Mouse (Mus musculus) right cerebral cortex, postnatal 14 days (tissue): ENCODE measurements around the gene Hif3a.

Experiments
- DNase-seq: peaks from one replicate; pipeline ENCODE4 v3.0.0; 2022

The Hif3a gene

GRCm38 (mm10) chr7:17022176-17022575, 40.1 kb downstream of the Hif3a start:
- DNase-seq = no peak

- no peak for DNase-seq
These were observed 42.6 kb downstream of the Hif3a start for GRCm38 (mm10) chr7:17019426-17020166.

GRCm38 (mm10) chr7:17017921-17018320, 44.3 kb downstream of the Hif3a start:
- DNase-seq = no peak

GRCm38 (mm10) chr7:17017036-17017435, 45.2 kb downstream of the Hif3a start:
- DNase-seq = peak; percentile 94

GRCm38 (mm10) chr7:17015381-17015780, 46.8 kb downstream of the Hif3a start:
- DNase-seq = no peak

- no peak for DNase-seq
These were observed 50.2 kb downstream of the Hif3a start for GRCm38 (mm10) chr7:17011909-17012590.

DNA sequence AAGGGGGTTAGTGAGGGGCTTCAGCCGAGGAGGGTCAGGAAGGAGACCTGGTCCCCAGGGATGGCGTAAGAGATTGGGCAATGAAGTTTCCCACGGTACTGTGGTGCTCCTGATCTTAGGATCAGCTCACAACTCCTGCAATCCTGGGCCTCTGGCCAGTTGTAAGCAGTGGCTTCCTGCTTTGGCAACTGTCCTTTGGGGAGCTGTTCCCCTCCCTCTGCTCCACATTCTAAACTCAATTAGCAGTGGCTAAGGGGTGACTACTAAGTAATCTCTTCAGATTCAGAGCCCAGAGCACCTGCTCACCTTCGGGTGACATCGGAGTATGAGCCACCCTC, 52.2 kb downstream of the Hif3a start:
- DNase-seq = no peak

GRCm38 (mm10) chr7:17009326-17010009, 52.8 kb downstream of the Hif3a start:
- DNase-seq = no peak

GRCm38 (mm10) chr7:17007300-17007699, 54.9 kb downstream of the Hif3a start:
- DNase-seq = no peak

- no peak for DNase-seq
These were observed 57.5 kb downstream of the Hif3a start for GRCm38 (mm10) chr7:17004716-17005115.

GRCm38 (mm10) chr7:17003230-17003960, 58.8 kb downstream of the Hif3a start:
- DNase-seq = no peak

DNA sequence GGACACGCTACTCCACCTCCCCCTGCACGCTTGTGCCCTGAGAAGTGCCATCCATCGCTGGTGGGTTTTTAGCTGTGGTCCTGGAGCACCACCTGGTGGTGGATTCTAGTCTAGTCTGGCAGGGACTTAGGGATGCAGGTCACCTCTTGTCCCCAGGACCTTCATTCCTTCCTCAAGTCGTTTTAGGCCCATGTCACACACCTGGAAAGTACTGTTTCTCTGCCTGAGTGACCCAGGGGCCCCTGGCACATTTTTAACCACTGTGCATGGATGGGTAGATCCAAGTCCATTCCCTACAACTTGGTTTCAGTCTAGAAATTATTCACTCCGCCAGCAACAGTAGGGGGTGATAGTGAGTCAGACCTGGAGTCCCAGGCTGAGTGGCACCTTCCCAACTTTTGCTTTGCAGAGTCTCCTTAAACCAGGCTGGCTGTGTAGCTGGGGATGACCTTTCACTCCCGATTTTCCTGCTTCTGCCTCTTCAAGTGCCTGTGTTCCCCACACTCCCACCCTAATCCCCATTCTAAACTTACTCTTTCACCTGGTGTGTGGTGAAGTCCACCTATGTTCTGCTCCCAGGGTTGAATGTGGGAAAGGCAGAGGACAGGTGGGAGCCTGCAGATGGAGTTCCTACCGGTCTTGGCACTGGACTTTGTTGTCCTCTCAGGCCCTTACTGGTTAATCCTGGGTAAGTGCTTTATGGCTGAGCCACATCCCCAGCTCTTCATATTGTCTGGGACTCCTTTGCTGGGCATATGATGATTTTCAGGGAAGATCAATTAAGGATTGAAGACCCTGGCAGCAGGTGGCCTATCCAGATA, 59.6 kb downstream of the Hif3a start:
- DNase-seq = peak; percentile 86

GRCm38 (mm10) chr7:16999650-17000049, 62.6 kb downstream of the Hif3a start:
- DNase-seq = peak; percentile 81

DNA sequence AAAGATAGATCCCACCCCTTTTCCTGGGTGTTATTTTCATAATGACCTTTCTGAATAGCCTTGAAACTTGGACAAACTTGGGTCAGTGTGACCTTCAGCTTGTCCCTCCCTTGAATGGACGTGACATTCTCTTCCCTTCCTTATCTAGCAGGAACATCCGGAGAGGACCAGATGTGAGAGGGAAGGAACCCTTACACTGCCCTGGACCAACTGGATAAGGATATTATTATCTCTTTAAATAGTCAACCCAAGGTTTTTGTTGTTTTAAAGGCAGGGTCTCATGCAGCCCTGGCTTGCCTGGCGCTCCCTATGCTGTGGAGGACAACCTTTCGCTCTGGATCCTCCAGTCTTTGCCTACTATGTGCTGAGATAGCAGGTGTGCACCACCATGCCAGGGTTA, 63.0 kb downstream of the Hif3a start:
- DNase-seq = no peak

DNA sequence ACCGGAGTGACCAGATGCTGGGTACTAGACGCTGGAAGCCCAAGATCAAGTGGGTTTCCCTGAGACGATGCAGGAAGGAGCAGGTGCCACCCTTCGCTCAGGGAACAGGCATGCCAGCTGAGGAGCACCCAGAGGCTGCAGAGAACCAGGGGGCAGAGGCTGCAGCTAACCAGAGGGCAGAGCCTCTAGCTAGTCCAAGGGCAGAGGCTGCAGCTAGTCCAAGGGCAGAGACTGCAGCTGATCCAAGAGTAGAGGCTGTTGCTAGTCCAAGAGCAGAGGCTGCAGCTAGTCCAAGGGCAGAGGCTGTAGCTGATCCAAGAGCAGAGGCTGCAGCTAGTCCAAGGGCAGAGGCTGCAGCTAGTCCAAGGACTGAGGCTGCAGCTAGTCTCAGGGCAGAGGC, 66.9 kb downstream of the Hif3a start:
- DNase-seq = no peak

DNA sequence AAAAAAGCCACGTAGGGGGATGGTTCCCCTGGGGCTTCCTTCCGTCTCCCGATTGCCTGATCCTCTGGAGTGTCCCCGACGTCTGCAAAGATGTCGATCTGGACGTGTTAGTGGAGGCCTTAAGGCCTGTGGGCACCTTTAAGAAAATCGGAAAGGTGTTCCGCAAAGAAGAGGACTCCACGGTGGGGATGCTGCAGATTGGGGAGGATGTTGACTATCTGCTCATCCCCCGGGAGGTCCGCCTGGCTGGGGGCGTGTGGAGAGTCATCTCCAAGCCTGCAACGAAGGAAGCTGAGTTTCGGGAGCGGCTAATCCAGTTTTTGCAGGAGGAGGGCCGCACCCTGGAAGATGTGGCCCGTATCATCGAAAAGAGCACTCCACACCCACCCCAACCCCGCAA, 67.8 kb downstream of the Hif3a start:
- no peak for DNase-seq

- peak; percentile 42 for DNase-seq
These were observed 68.4 kb downstream of the Hif3a start for GRCm38 (mm10) chr7:16993651-16994399.

DNA sequence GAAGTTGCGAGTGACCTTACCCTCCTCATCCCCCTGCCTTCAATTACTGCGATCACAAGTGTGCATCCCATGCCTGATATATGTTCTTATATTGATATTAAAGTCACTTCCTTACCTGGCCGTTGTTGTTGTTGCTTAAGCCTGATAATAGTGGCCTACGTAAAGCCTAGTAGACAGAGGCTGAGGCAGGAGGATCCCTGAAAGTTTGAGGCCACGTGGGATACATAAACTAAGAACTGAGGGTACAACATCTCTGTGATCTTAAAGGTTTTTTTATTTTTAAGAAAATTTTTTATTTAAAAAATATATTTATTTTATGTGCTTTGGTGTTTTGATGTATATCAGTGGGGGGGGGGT, 69.8 kb downstream of the Hif3a start, which contains the start of gene Ccdc8:
Gene Ccdc8 (plus strand): TSS at position 258 of the 357 bp plus-strand sequence.
- DNase-seq = no peak

- no peak for DNase-seq
These were observed 70.4 kb downstream of the Hif3a start for GRCm38 (mm10) chr7:16991681-16992450.

DNA sequence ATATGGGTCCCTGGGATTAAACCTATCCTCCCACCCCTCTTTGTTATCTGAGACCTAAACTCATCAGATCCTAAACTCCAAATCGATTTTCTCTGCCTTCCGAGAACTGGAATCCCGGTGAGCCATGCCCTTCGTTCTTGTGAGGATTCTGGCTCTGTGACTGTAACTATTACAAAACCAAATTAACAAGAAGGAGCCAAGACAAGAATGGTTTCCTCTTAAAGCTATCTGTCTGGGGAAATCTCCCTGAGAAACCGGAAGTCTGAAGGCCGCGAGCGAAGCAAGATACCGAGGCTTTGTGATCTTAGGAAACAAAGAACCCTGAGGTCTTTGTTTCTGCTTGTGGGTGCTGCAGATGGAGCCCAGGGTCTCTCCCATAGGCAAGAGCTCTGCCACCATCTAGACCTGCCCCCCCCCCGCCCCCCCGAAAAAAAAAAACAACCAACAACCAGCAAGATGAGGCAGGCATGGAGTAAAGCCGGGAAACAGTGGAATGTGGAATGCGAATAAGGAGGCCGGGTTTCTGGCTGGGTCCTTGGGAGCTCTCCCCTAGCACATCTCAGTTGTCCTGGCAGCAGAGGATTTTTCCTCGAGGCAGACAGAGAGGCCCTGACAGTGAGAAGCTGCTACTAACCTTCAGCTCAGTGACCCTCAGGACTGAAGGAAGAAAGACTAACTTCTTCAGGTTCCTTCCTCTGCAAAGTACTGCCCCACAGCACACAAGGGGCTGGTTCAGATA, 72.1 kb downstream of the Hif3a start:
- DNase-seq = no peak
